Mouse (Mus musculus): ENCODE data around the gene Celf5. TPM values are rescaled to one million over a fixed set of nuclear protein-coding genes. Genes with fewer than 3 reads are reported as not detected.
A peak's percentile ranks its signal among the peaks of the same experiment; 100 is the strongest.

Celf5 gene
- polyA plus RNA-seq (2016; fragmentation: Nextera tagmentation; extraction: Ambion mirVana) = 3.1 and 5.6 TPM in 2 replicates

DNA sequence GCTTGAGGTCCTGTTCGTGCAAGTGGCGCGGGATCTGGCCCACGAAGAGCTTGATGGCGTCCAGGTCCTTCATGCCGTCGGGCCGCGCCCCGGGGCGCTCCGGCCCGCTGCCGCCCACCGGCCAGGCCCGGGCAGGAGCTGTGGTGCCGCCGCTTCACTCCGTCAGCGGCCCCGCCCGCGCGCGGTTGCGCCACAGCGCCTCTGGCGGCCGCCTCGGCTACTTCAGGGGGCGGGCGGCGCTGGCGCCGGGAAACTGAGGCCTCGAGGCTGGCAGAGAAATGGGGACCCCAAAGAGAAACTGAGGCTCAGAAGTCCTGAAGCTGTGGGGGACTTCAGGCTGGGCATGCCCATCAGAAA is at the start of gene Celf5:
TSS of gene Celf5 (minus strand) at position 177 of the 357 bp plus-strand sequence.
- Histone ChIP-seq H3K4me1 (peaks cover 35% of the 10 kb centered on the region), H3K27me3 (ENCODE audit: poor library complexity, severe bottlenecking) (peaks cover 49% of the 10 kb centered on the region), H3K36me3 (replicated peaks) (peaks cover 15% of the 10 kb centered on the region), H3K4me3 (peak within 1 kb of the TSS; percentile 58), H3K27ac (peak within 1 kb of the TSS; percentile 68), H3K9me3 (no peaks in the 10 kb centered on the region)
- peak; percentile 63 for DNase-seq (ENCODE audit: extremely low spot score, low spot score)
- WGBS = under 1% methylated on average over 36 of the region's 36 CpGs

DNA sequence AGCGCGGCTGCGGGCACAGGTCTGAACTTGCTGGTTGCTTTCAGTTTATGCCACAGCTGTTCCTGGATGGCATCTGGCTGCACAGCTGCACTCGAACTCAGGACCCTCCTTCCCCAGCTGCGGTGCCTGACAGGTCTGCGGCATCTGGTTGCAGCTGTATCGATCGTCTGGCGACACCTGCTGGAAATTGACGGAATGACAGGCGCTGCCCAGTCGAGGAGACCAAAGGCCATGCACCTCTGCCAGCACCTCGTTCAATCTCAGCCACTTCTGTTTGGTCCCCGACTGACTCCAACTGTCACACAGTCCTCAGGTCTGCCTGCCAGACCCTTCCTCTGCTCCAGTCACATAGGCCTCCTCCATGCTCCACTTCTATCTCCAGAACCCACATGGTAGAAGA is 44.3 kb upstream of the Celf5 start:
- Histone ChIP-seq H3K27me3 (ENCODE audit: poor library complexity, severe bottlenecking) (peaks cover 26% of the 10 kb centered on the region), H3K4me3 (no peak overlapping the region), H3K36me3 (replicated peaks) (peaks cover 31% of the 10 kb centered on the region), H3K9me3 (no peaks in the 10 kb centered on the region), H3K27ac (no peak overlapping the region), H3K4me1 (peaks cover 7% of the 10 kb centered on the region)
- peak; percentile 81 for DNase-seq (ENCODE audit: extremely low spot score, low spot score)
- WGBS = 16% methylated on average over 14 of the region's 14 CpGs

DNA sequence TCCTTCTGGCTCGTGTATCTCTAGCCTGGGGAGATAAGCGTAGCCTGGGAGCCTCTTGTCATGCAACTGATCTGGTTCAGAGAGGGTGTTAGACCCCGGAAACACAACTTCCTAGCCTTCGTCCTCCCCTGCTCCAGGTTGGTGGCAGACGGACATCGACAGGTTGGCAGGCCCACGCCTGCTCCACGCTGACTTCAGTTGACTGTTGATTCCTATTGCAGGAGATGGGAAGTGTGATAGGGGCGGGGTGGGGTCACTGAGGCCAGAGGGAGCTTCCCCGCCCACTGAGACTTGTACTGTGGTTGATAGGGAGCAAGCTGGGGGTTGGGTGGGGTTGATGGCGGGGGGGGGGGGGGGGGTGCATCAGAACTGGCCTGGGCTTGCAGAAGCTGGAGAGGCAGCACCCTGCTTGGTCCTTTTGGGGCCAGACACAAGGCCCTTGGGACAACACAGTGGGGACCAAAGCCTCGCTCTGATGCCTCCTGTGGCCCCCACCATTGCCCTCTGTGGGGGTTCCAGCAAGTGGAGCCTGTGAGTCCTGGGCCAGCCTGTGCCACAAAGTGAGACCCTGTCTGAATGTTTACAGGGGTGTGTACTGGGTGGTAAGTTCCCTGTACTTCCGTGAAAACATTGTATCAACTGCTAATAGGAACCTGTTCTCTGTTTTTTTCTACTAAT is 42.6 kb upstream of the Celf5 start:
- peaks cover 26% of the 10 kb centered on the region for H3K27me3 ChIP-seq (ENCODE audit: poor library complexity, severe bottlenecking)
- H3K4me1 ChIP-seq = peaks cover 7% of the 10 kb centered on the region
- DNase-seq (ENCODE audit: extremely low spot score, low spot score) = no peak
- no peak overlapping the region for H3K27ac ChIP-seq
- 73% methylated on average over 11 of the region's 13 CpGs for WGBS
- peaks cover 15% of the 10 kb centered on the region for H3K36me3 ChIP-seq (replicated peaks)
- H3K9me3 ChIP-seq = no peaks in the 10 kb centered on the region
- no peak overlapping the region for H3K4me3 ChIP-seq

DNA sequence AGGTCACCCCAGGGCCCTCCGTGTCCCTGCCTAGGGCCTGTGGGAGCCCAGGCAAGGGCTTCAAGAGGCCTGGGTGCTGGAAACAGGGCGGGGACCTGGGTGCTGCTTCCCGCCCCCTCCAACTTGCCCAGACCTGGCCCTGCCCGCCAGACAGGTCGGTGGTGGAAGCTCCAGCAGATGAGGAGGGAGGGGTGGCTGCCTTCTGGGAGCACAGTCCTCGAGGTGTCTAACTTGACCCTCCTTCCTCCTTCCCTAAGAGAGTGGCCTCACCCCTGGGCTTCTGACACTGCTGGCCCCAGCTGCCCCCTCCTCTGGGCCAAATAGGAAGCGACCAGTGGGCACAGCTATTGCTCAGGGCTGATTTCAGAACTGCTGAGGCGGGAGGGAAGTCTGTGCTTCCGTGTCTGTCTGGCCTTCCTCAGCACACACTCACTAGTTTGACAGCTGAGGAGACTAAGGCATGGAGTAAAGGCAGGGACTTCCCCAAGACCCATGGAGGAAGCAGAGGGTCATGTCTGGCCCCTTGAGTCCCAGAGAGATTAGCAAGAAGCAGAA is 41.6 kb upstream of the Celf5 start, which contains the start of gene Gna15:
TSS of gene Gna15 (minus strand) at position 175 of the 555 bp plus-strand sequence.
- peaks cover 33% of the 10 kb centered on the region for H3K27me3 ChIP-seq (ENCODE audit: poor library complexity, severe bottlenecking)
- H3K9me3 ChIP-seq = no peaks in the 10 kb centered on the region
- H3K36me3 ChIP-seq (replicated peaks) = peaks cover 5% of the 10 kb centered on the region
- no peak within 1 kb of the TSS for H3K4me3 ChIP-seq
- WGBS = 28% methylated on average over 9 of the region's 9 CpGs
- no peak for DNase-seq (ENCODE audit: extremely low spot score, low spot score)
- peaks cover 7% of the 10 kb centered on the region for H3K4me1 ChIP-seq
- no peak within 1 kb of the TSS for H3K27ac ChIP-seq

DNA sequence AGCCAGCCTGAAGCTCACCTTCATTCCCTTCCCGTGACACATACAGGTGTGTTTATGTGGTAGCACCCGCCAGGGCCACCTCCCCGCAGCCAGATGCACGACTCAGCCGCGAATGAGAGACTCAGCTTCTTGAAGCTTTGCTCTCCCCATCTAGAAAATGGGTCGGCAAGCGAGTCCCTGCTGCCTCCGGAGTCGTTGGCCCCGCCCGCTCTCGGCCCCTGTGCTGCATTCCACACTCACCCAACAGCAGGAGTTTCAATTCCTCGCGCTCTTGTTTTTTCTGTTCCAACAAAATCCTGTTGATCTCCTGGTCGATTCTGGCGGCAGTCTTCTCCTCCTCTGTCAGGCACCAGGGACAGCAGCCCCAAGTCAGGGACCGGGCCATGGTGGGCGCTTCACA is 41.1 kb upstream of the Celf5 start:
- H3K9me3 ChIP-seq = no peaks in the 10 kb centered on the region
- WGBS = 22% methylated on average over 19 of the region's 19 CpGs
- H3K27ac ChIP-seq = no peak overlapping the region
- H3K36me3 ChIP-seq (replicated peaks) = no peaks in the 10 kb centered on the region
- peaks cover 33% of the 10 kb centered on the region for H3K27me3 ChIP-seq (ENCODE audit: poor library complexity, severe bottlenecking)
- no peak for DNase-seq (ENCODE audit: extremely low spot score, low spot score)
- H3K4me1 ChIP-seq = peaks cover 7% of the 10 kb centered on the region
- H3K4me3 ChIP-seq = no peak overlapping the region

DNA sequence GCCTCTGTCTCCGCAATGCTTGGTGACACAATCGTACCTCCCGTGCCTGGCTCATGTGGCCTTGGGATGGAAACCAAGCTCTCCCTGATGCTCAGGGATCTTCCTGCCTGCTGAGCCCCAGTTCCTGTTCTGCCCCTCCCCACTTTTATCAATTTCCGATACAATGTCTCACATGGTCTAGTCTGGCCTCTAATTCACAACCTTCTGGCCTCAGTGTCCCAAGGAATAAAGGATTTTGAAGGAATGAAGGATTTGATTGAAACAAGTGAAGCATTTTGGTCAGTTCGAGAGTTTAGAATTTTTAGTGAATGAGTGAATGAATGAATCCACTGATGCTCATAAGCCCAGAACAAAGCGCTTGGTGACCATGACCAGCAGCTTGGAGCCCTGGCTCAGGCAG is 40.6 kb upstream of the Celf5 start:
- WGBS = 81% methylated on average over 6 of the region's 6 CpGs
- Histone ChIP-seq H3K27ac (no peak overlapping the region), H3K36me3 (replicated peaks) (no peaks in the 10 kb centered on the region), H3K4me3 (no peak overlapping the region), H3K4me1 (peaks cover 7% of the 10 kb centered on the region), H3K9me3 (no peaks in the 10 kb centered on the region), H3K27me3 (ENCODE audit: poor library complexity, severe bottlenecking) (peaks cover 33% of the 10 kb centered on the region)
- no peak for DNase-seq (ENCODE audit: extremely low spot score, low spot score)

DNA sequence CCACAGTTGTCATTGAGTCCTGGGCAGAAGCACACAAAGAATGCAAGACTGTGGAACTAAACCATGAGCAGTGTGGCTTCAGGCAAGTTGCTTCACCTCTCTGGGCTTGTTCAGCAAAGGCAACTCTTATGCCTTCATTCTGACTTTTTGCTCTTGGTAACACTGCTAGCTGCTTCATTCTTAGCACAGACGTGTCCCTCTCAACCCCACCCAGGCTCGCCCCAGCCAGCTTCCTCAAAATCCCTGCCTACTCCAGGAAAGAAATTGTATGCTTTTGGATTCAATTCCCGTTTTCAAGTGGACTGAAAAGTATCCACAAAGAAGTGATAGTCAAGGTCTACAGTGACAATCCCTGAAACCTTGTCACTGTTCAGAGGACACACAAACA is 37.5 kb upstream of the Celf5 start:
- 83% methylated on average over 3 of the region's 3 CpGs for WGBS
- Histone ChIP-seq H3K9me3 (no peaks in the 10 kb centered on the region), H3K4me3 (no peak overlapping the region), H3K4me1 (peaks cover 7% of the 10 kb centered on the region), H3K36me3 (replicated peaks) (no peaks in the 10 kb centered on the region), H3K27ac (no peak overlapping the region), H3K27me3 (ENCODE audit: poor library complexity, severe bottlenecking) (peaks cover 33% of the 10 kb centered on the region)
- no peak for DNase-seq (ENCODE audit: extremely low spot score, low spot score)

DNA sequence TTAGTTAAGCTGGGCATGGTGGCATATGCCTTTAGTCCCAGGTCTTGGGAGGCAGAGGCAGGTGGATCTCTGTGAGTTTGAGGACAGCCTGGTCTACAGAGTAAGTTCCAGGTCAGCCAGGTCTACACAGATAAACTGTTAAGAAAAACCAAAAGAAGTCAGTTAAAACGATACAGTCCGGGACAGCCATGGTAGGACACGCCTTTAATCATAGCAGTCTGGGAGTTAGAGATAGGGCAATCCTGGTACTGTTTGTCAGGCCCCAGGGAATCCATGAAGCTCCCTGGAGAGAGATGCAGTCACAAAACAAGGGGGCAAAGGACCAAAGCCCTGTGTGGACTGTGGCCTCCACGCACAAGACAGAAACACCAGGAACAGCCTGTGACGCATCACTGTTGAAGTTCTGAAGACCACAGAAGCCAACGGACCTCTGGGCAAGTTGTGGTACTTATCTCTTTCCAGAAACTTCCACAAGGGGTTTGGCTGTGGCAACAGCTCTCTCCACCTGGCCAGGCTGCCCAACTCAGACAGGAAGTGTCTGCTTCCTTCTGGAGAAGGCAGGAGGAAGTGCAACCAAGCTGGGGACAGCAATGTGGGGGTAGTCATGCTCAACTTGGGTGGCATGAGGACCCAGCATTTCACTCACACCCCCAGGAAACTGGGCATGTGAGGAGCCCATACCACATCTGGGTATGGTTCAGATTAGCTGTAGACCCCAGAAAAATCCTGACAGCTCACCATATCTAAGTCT is 36.9 kb upstream of the Celf5 start:
- H3K4me1 ChIP-seq = peaks cover 7% of the 10 kb centered on the region
- 0 out of 2 replicates have a peak, but pooled peaks cover under 1% of the 10 kb centered on the region for H3K9me3 ChIP-seq
- no peak overlapping the region for H3K27ac ChIP-seq
- no peak overlapping the region for H3K4me3 ChIP-seq
- 87% methylated on average over 6 of the region's 6 CpGs for WGBS
- DNase-seq (ENCODE audit: extremely low spot score, low spot score) = no peak
- H3K27me3 ChIP-seq (ENCODE audit: poor library complexity, severe bottlenecking) = peaks cover 27% of the 10 kb centered on the region
- H3K36me3 ChIP-seq (replicated peaks) = no peaks in the 10 kb centered on the region

DNA sequence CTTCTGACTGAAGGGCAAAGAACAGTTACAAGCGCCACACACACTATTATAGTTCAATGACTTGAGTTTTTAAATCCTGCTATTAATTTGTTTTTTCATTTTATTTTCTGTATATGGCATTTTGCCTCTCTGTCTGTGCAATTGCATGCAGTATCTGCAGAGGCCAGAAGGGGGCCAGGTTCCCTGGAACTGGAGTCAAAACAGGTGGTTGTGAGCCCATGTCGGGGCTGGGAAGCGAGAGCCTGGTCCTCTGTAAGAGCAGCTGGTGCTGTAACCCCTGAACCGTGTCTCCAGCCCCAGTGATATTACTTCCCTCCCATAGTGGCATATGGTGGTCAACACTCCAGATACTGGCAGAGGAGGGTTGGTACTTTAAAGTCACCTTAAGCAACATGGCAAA is 36.0 kb upstream of the Celf5 start:
- 16% methylated on average over 4 of the region's 4 CpGs for WGBS
- H3K9me3 ChIP-seq = 0 out of 2 replicates have a peak, but pooled peaks cover 9% of the 10 kb centered on the region

DNA sequence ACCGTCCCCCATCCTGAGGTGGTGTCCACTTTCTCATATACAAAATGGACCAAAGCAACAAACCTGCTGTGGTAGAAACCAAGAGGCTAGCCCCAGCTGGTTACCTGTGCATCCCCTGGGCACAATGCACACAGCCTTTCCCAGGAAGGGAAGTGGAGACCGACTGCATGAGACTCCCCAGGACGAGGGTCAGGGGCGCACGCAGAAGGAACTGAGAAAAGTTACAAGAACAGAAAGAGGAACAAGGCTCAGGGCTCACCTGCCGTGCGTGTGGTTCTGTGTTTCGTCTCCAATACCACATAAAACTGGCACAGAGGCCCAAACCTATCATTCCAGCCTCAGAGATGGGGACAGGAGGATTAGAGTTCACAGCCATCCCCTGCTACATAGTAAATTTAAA is 34.7 kb upstream of the Celf5 start:
- H3K27ac ChIP-seq = no peak overlapping the region
- WGBS = 82% methylated on average over 8 of the region's 8 CpGs
- no peaks in the 10 kb centered on the region for H3K4me1 ChIP-seq
- H3K9me3 ChIP-seq = 0 out of 2 replicates have a peak, but pooled peaks cover 10% of the 10 kb centered on the region
- H3K4me3 ChIP-seq = no peak overlapping the region
- no peak for DNase-seq (ENCODE audit: extremely low spot score, low spot score)
- no peaks in the 10 kb centered on the region for H3K36me3 ChIP-seq (replicated peaks)
- H3K27me3 ChIP-seq (ENCODE audit: poor library complexity, severe bottlenecking) = peaks cover 22% of the 10 kb centered on the region

More for the DNA sequence above, 36.0 kb upstream of the Celf5 start:
- Histone ChIP-seq H3K4me1 (0 out of 2 replicates have a peak, but pooled peaks cover under 1% of the 10 kb centered on the region), H3K36me3 (replicated peaks) (no peaks in the 10 kb centered on the region), H3K4me3 (no peak overlapping the region), H3K27me3 (ENCODE audit: poor library complexity, severe bottlenecking) (peaks cover 19% of the 10 kb centered on the region), H3K27ac (no peak overlapping the region)
- peak; percentile 68 for DNase-seq (ENCODE audit: extremely low spot score, low spot score)

DNA sequence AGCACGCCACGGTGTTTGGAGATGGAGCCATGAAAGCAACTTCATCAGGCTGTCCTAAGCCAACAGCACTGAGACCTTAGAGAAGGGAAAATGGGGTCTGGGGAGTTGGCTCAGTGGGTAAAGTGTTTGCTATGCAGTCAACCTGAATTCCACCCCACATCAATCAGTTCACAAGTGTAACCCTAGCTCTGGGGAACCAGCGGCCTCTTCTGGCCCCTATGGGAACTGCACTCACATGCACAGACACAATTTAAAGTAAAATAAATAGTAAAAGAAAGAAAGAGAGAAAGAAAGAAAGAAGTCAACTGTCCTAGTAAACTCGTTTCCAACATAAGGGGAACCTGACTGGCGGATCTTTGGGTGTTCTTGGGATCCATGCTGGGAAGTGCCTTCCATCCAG is 31.3 kb upstream of the Celf5 start:
- WGBS = 85% methylated on average over 5 of the region's 5 CpGs
- Histone ChIP-seq H3K4me3 (no peak overlapping the region), H3K36me3 (replicated peaks) (no peaks in the 10 kb centered on the region), H3K27me3 (ENCODE audit: poor library complexity, severe bottlenecking) (peaks cover 28% of the 10 kb centered on the region), H3K4me1 (no peaks in the 10 kb centered on the region), H3K27ac (no peak overlapping the region), H3K9me3 (0 out of 2 replicates have a peak, but pooled peaks cover 10% of the 10 kb centered on the region)
- no peak for DNase-seq (ENCODE audit: extremely low spot score, low spot score)

DNA sequence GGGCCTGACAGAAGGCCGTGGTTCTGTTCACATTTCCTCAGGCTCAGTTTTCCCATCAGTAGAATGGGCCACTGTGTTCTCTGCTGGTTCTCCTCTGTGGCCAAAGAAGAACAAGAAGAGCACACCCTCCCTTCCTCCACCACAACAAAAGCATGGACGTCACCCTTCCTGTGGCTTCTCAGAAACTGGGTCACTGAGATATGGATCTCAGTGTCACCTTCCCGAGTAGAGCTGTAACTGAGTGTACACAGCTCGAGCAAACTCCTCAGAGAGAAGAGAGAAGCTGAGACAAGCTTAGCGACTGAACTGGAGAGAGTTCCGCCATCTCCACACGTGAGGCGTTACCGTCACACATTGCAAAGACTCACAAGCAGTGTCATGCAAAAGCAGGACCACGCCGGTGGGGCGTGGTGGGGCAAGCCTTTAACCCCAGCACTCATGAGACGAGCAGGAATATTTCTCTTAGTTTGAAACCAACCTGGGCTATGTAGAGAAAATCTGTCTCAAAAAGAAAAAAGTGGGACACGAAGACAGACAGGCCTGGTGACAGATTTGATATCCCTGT is 27.8 kb upstream of the Celf5 start:
- Histone ChIP-seq H3K9me3 (0 out of 2 replicates have a peak, but pooled peaks cover 10% of the 10 kb centered on the region), H3K27ac (no peak overlapping the region), H3K27me3 (ENCODE audit: poor library complexity, severe bottlenecking) (peaks cover 23% of the 10 kb centered on the region), H3K4me3 (no peak overlapping the region), H3K36me3 (replicated peaks) (no peaks in the 10 kb centered on the region), H3K4me1 (no peaks in the 10 kb centered on the region; the same call in 1 of the 2 replicates)
- WGBS = 85% methylated on average over 14 of the region's 14 CpGs
- no peak for DNase-seq (ENCODE audit: extremely low spot score, low spot score)

All from forebrain, embryonic 10.5 days (tissue).